Mouse (Mus musculus): ENCODE measurements around the gene Tapbp. TPM values are rescaled to one million over a fixed set of nuclear protein-coding genes. Genes with fewer than 3 reads are reported as not detected.
"Not testable (repeated sequence)": the region's sequence is repeated elsewhere in the genome, so short reads cannot be mapped to it uniquely, and the experiment has no call there.

Tapbp gene
- polyA plus RNA-seq, 1 experiment = 106 TPM

GRCm38 (mm10) chr17:33899642-33900041, 16.1 kb upstream of the Tapbp start:
- no peak for DNase-seq
- H3K36me3 ChIP-seq (ENCODE audit: control insufficient read depth, insufficient read depth, low read length) = no peaks in the 10 kb centered on the region
- no peak overlapping the region for H3K4me3 ChIP-seq (ENCODE audit: insufficient read depth, low read depth, low read length)
- WGBS = 78% methylated on average over 4 of the region's 4 CpGs
- no peak overlapping the region for H3K27ac ChIP-seq (ENCODE audit: insufficient read depth, low read depth, low read length)
- H3K27me3 ChIP-seq (replicated peaks; ENCODE audit: control insufficient read depth, insufficient read depth, low read length) = no peaks in the 10 kb centered on the region
- no peaks in the 10 kb centered on the region for H3K4me1 ChIP-seq (ENCODE audit: control insufficient read depth, insufficient read depth, low read length)
- TF ChIP-seq CTCF (conservative IDR thresholded peaks at IDR 0.05; ENCODE audit: insufficient read depth, insufficient read length, low read depth, low read length) (no peak), POLR2A (IDR thresholded peaks at IDR 0.05; ENCODE audit: low read depth, low read length) (no peak)

GRCm38 (mm10) chr17:33900281-33900988, 15.3 kb upstream of the Tapbp start:
- H3K36me3 ChIP-seq (ENCODE audit: control insufficient read depth, insufficient read depth, low read length) = no peaks in the 10 kb centered on the region
- H3K4me3 ChIP-seq (ENCODE audit: insufficient read depth, low read depth, low read length) = no peak overlapping the region
- DNase-seq = no peak
- WGBS = 68% methylated on average over 7 of the region's 7 CpGs
- no peaks in the 10 kb centered on the region for H3K27me3 ChIP-seq (replicated peaks; ENCODE audit: control insufficient read depth, insufficient read depth, low read length)
- H3K27ac ChIP-seq (ENCODE audit: insufficient read depth, low read depth, low read length) = no peak overlapping the region
- TF ChIP-seq CTCF (conservative IDR thresholded peaks at IDR 0.05; ENCODE audit: insufficient read depth, insufficient read length, low read depth, low read length) (no peak), POLR2A (IDR thresholded peaks at IDR 0.05; ENCODE audit: low read depth, low read length) (no peak)
- no peaks in the 10 kb centered on the region for H3K4me1 ChIP-seq (ENCODE audit: control insufficient read depth, insufficient read depth, low read length)

- TF ChIP-seq POLR2A (IDR thresholded peaks at IDR 0.05; ENCODE audit: low read depth, low read length) (no peak), CTCF (conservative IDR thresholded peaks at IDR 0.05; ENCODE audit: insufficient read depth, insufficient read length, low read depth, low read length) (no peak)
- Histone ChIP-seq H3K36me3 (ENCODE audit: control insufficient read depth, insufficient read depth, low read length) (no peaks in the 10 kb centered on the region), H3K27me3 (replicated peaks; ENCODE audit: control insufficient read depth, insufficient read depth, low read length) (no peaks in the 10 kb centered on the region), H3K27ac (ENCODE audit: insufficient read depth, low read depth, low read length) (no peak overlapping the region), H3K4me1 (ENCODE audit: control insufficient read depth, insufficient read depth, low read length) (no peaks in the 10 kb centered on the region), H3K4me3 (ENCODE audit: insufficient read depth, low read depth, low read length) (no peak overlapping the region)
- 86% methylated on average over 4 of the region's 4 CpGs for WGBS
- DNase-seq = no peak
Measured at GRCm38 (mm10) chr17:33900989-33901314, 14.7 kb upstream of the Tapbp start.

GRCm38 (mm10) chr17:33901653-33902052, 14.0 kb upstream of the Tapbp start:
- Histone ChIP-seq H3K27ac (ENCODE audit: insufficient read depth, low read depth, low read length) (no peak overlapping the region), H3K4me1 (ENCODE audit: control insufficient read depth, insufficient read depth, low read length) (no peaks in the 10 kb centered on the region), H3K36me3 (ENCODE audit: control insufficient read depth, insufficient read depth, low read length) (no peaks in the 10 kb centered on the region), H3K27me3 (replicated peaks; ENCODE audit: control insufficient read depth, insufficient read depth, low read length) (no peaks in the 10 kb centered on the region), H3K4me3 (ENCODE audit: insufficient read depth, low read depth, low read length) (no peak overlapping the region)
- no peak for DNase-seq
- 78% methylated on average over 4 of the region's 4 CpGs for WGBS
- TF ChIP-seq POLR2A (IDR thresholded peaks at IDR 0.05; ENCODE audit: low read depth, low read length) = no peak
- TF ChIP-seq CTCF (conservative IDR thresholded peaks at IDR 0.05; ENCODE audit: insufficient read depth, insufficient read length, low read depth, low read length) = no peak

- no peaks in the 10 kb centered on the region for H3K27me3 ChIP-seq (replicated peaks; ENCODE audit: control insufficient read depth, insufficient read depth, low read length)
- H3K36me3 ChIP-seq (ENCODE audit: control insufficient read depth, insufficient read depth, low read length) = no peaks in the 10 kb centered on the region
- H3K27ac ChIP-seq (ENCODE audit: insufficient read depth, low read depth, low read length) = no peak overlapping the region
- 43% methylated on average over 4 of the region's 4 CpGs for WGBS
- no peak overlapping the region for H3K4me3 ChIP-seq (ENCODE audit: insufficient read depth, low read depth, low read length)
- DNase-seq = no peak
- TF ChIP-seq CTCF (conservative IDR thresholded peaks at IDR 0.05; ENCODE audit: insufficient read depth, insufficient read length, low read depth, low read length) = no peak
- no peak for TF ChIP-seq POLR2A (IDR thresholded peaks at IDR 0.05; ENCODE audit: low read depth, low read length)
- H3K4me1 ChIP-seq (ENCODE audit: control insufficient read depth, insufficient read depth, low read length) = no peaks in the 10 kb centered on the region
Measured at GRCm38 (mm10) chr17:33902079-33902478, 13.6 kb upstream of the Tapbp start.

- no peaks in the 10 kb centered on the region for H3K27me3 ChIP-seq (replicated peaks; ENCODE audit: control insufficient read depth, insufficient read depth, low read length)
- 74% methylated on average over 7 of the region's 7 CpGs for WGBS
- H3K27ac ChIP-seq (ENCODE audit: insufficient read depth, low read depth, low read length) = no peak overlapping the region
- no peaks in the 10 kb centered on the region for H3K36me3 ChIP-seq (ENCODE audit: control insufficient read depth, insufficient read depth, low read length)
- H3K4me1 ChIP-seq (ENCODE audit: control insufficient read depth, insufficient read depth, low read length) = no peaks in the 10 kb centered on the region
- DNase-seq = no peak
- TF ChIP-seq POLR2A (IDR thresholded peaks at IDR 0.05; ENCODE audit: low read depth, low read length) = no peak
- no peak for TF ChIP-seq CTCF (conservative IDR thresholded peaks at IDR 0.05; ENCODE audit: insufficient read depth, insufficient read length, low read depth, low read length)
- H3K4me3 ChIP-seq (ENCODE audit: insufficient read depth, low read depth, low read length) = no peak overlapping the region
Measured at GRCm38 (mm10) chr17:33902491-33902890, 13.2 kb upstream of the Tapbp start.

- H3K4me3 ChIP-seq (ENCODE audit: insufficient read depth, low read depth, low read length); H3K36me3 ChIP-seq (ENCODE audit: control insufficient read depth, insufficient read depth, low read length); H3K4me1 ChIP-seq (ENCODE audit: control insufficient read depth, insufficient read depth, low read length); H3K27me3 ChIP-seq (replicated peaks; ENCODE audit: control insufficient read depth, insufficient read depth, low read length); H3K27ac ChIP-seq (ENCODE audit: insufficient read depth, low read depth, low read length); DNase-seq: not testable (repeated sequence)
- 72% methylated on average over 6 of the region's 6 CpGs for WGBS
Measured at GRCm38 (mm10) chr17:33903911-33904651, 11.6 kb upstream of the Tapbp start.

- WGBS = 30% methylated on average over 4 of the region's 4 CpGs
- DNase-seq; H3K27ac ChIP-seq (ENCODE audit: insufficient read depth, low read depth, low read length); H3K4me1 ChIP-seq (ENCODE audit: control insufficient read depth, insufficient read depth, low read length); H3K4me3 ChIP-seq (ENCODE audit: insufficient read depth, low read depth, low read length); H3K36me3 ChIP-seq (ENCODE audit: control insufficient read depth, insufficient read depth, low read length); H3K27me3 ChIP-seq (replicated peaks; ENCODE audit: control insufficient read depth, insufficient read depth, low read length): not testable (repeated sequence)
Measured at GRCm38 (mm10) chr17:33904835-33905234, 10.9 kb upstream of the Tapbp start, which contains the start of gene Platr17. TSS of gene Platr17 (plus strand) at chr17:33905135.

Data from kidney, adult 2 months (tissue).